Mouse (Mus musculus): ENCODE results near the gene Ret.

Ret gene

DNA sequence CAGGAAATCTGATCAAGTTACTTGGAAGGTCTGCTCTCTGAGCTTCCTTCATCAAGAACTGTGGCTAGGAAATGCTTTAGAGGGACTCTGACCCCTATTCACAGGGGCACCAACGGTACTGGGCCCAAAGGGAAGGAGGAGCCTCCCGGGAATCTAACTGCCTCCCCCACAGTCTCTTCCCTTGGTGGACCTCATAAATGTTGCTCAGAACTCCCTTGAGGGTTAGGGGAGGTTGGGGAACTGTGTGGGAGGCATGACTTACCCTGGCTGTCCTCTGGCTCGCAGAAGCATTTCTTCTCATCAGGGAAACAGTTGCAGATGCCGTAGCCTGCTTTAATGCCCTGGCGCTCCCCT, 23.6 kb downstream of the Ret start:
- DNase-seq (ENCODE audit: low read depth), result no peak

DNA sequence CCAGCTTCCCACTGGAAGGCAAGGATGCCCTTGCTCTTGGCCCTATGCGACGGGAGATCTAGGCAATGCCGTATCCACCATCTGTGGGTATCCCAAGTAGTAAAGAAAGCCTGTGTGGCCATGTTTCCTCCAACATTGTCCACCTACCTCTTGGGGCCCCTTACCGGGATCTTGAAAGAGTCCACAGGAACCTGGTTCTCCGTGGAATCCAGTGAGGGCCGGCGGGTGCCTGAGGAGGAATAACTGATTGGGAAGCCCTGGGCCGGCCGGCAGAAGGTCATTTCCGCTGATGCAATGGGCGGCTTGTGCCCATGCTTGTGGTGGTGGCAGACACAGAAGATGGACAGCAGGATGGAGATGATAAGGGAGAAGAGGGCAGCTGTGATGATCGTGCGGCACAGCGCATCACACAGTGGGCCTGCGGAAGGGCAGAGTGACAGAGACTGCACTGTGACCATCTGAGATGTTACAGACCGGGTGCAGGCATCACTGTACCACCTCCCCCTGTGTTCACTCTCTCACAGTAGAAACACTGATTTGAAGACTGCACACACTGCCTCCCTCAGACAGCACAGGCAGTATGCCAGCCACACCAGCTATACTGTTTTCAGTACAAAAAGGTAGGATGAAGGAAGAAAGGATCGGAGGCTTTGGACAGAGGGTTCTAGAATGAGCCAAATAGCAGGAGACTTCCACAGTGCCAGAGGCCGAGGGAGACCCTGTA, 24.1 kb downstream of the Ret start:
- DNase-seq (ENCODE audit: low read depth), result no peak

DNA sequence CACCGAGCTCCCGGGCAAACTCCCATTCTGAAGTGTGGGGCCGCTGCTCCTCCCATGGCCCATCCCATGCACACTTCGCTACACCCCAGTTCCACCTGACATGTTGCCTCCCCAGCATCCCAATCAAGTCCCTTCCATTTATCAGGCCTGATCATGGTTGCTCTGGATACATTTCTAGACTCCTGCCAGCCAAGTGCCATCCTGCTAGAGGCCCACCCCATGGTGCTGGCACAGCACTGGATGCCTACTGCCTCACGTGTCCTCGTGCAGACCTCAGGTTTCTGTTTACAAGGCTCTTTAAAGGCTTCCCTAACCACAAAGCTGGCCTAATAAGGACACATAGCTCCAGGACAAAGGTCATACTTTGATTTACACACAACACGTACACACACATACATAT, 26.1 kb downstream of the Ret start:
- no peak for DNase-seq (ENCODE audit: low read depth)

DNA sequence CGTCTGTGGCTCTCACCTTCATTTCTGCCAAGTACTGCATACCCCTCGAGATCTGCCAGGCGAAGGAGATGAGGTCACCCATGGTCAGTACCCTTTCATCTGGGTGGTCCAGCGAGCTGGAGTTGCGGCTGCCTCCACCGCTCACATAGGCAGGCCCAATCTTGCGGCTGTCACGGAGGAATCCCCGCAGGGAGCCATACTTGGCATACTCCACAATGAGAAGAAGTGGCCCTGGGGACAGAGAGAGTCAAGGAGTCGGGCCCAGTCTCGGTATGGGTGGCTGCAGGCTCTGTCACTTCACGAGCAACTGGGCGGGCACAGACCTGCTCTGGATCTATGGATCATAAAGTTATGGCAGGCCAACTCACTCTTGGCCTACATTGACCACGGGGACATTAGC, 29.4 kb downstream of the Ret start:
- no peak for DNase-seq (ENCODE audit: low read depth)

DNA sequence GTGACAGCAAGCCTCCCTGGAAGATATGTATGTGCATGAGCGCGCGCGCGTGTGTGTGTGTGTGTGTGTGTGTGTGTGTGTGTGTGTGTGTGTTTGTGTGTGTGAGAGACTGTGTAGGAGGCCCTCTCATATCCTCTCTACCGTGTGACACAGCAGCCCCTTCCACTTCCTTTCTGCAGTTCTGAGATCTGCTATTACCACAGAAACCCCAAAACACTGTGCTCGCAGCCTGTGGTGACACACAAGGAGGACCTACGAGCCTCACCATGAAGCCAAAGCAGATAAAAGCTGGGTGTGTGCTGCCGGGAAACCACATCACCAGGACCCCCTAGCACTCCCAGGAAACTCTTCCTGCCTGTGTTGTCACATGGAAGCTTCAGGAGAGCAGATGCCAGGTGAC, 30.5 kb downstream of the Ret start:
- DNase-seq (ENCODE audit: low read depth), result peak; percentile 90

DNA sequence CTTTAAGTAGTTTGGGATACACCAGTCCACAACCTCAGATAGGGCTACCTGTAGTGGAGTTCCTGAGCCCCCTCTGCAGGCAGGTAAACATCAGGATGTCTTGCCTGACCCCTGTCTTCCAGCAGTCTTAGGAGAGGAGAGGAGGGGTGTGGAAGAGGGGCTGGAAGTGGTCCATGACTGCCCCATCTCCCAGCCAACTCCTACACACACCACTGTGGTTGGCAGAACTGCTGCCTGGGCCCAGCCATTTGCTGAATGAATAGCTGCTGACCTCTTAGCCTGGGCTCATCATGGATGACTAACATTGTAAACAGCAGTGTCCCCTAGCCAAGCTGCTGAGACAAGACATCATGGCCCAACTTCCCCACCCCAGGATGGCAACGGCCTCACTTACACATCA, 32.0 kb downstream of the Ret start:
- DNase-seq (ENCODE audit: low read depth), result no peak

DNA sequence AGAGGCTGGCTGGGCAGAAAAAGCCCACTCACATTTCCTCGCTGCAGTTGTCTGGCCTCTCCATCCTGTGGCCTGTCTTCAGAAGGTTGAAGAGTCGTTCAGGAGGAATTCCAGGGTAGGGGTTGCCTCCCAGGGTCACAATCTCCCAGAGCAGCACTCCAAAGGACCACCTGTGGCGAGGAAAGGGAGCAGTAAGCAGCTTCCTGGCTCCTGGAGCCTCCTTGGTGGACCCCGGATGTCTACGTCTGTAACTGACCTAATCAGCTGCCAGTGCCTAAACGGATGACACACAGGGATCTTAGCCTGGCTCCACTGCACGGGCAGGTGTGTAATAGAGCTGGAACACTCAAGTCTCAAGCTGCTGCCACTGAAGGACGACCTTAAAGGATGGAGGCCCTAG, 32.8 kb downstream of the Ret start:
- DNase-seq (ENCODE audit: low read depth), result no peak

DNA sequence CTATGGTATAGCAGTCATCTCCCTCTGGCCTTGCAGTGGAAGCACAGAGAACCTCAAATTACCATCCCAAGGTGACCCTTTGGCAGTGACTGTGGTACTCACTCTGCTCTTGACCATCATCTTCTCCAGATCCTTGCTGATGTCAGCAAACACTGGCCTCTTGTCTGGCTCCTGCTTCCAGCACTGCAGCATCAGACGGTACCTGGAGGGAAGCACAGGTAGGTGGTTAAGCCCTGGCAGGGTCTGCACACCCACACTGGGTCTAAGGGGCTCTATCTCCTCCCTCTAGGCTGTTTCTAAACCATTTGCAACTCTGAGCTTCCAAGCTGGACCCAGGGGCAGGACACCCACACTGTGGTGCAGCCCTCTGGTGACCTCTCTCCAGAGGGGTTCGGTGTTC, 34.4 kb downstream of the Ret start:
- no peak for DNase-seq (ENCODE audit: low read depth)

DNA sequence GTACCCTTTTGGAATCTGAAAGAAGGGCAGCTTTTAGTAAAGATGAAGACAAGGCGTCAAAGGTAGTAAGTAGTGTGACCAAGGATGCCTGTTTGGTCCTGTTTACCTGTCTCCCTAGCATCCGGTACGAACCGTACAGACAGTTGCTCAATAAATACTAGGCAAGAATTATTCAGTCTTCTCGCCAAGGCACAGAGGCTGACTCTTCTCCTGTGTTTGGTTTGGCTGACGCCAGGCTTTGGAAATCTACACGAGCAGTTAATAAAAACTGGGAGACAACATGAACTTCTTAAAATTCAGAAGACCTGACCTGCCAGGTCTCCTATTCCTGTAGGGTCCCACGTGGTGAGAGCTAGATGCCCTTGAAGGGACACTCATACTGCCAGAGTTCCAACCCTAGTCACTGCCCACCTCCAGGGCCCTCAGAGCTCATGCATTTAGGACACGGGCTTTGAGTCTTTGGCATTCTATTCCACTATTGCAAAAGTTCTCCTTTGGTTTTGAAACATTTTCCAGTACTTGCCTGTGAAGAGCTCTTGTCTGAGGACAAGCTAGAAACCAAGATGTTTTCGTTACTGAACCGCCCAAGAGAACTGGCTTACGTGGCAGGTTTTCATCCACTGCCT, 34.9 kb downstream of the Ret start:
- DNase-seq (ENCODE audit: low read depth), result no peak

DNA sequence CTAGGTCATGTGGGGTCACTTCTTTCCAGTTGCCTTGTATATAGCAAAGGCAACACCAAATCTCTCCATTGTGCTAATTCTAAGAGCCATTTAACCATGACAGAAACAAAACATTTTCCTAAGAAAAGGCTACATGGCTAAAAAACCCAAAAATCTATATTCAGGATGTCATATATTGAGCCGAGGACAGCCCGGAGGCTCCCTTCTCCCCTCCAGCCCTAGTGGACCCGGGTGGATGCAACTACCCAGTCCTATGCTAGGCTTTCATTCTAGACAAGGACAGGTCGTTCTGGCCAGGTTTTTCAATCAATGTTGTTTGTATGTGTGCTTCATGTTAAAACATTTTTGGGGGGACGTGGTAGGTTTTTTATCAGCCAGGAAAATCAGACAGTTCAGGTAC, 44.4 kb downstream of the Ret start:
- no peak for DNase-seq (ENCODE audit: low read depth)

DNA sequence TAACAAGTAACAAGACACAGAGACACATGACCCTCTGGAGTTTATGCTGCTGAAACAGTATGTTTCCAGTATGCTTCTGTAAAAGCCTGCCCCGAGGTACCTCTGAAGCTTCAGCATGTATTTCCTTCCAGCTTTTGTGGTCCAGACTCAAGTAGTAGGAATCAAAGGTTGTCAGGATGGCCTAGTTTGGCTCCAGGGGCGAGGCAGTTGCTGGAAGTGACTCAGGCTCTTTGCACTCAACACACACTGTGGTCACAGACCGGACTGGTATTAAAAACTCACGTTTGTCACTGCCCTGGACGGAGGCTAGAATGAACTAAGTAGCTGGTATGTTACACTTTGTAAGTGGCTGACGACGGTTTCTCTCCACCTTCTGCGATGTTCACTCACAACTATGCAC, 46.5 kb downstream of the Ret start:
- no peak for DNase-seq (ENCODE audit: low read depth)

DNA sequence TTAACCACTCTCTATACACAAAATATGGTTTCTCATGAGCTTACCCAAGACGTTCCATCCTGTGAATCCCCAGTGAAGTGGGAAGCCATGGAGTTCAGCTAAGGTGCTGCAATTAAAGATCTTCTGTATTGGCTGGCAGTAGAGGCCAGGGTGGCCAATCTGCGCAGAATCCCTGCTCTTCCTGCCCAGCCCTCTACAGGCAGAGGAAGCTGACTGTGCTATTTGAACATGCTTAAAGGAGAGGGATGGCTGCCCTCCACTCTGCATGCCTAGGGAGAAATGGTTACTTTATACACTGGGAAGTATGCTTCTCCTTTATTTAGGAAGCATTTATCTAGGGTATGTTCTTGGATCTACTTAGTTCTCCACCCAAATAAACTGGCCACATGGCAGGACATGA, 47.0 kb downstream of the Ret start:
- no peak for DNase-seq (ENCODE audit: low read depth)

DNA sequence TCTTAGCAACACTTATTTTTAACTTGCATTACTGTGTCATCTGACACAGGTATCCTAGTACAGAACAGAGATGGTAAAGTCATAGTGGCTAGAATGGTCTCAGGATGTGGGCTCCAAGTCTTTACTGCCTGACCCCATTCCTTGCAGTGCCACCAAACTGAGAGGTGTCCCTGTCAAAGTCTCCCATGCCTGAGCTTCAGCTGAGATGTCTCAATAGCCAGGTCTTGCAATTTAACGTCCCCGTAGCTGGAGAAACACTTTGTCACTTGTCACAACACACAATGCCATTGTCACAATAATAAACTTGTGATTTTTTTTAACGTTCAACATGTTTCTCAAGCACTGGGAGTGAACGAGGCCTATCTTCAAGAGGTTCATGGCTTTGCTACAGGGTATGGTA, 47.4 kb downstream of the Ret start:
- no peak for DNase-seq (ENCODE audit: low read depth)

DNA sequence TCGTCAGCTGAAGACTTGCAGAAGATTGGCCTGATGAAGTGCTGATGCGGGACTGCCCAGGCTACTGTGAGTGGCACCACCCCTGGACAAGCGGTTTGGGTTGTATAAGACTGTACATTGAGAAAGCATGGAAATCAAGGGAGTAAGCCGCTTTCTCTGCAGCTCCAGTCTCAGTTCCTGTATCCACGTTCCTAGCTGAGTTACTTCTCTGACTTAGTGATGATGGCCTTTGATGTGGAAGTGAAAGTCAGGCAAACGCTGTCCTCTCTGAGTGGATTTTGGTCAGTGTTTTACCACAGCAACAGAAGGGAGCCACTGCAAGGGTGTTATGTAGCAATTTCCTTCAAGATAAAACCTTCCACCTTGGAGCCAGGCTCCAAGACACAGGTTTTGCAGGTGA, 56.6 kb downstream of the Ret start:
- DNase-seq (ENCODE audit: low read depth), result peak; percentile 9

DNA sequence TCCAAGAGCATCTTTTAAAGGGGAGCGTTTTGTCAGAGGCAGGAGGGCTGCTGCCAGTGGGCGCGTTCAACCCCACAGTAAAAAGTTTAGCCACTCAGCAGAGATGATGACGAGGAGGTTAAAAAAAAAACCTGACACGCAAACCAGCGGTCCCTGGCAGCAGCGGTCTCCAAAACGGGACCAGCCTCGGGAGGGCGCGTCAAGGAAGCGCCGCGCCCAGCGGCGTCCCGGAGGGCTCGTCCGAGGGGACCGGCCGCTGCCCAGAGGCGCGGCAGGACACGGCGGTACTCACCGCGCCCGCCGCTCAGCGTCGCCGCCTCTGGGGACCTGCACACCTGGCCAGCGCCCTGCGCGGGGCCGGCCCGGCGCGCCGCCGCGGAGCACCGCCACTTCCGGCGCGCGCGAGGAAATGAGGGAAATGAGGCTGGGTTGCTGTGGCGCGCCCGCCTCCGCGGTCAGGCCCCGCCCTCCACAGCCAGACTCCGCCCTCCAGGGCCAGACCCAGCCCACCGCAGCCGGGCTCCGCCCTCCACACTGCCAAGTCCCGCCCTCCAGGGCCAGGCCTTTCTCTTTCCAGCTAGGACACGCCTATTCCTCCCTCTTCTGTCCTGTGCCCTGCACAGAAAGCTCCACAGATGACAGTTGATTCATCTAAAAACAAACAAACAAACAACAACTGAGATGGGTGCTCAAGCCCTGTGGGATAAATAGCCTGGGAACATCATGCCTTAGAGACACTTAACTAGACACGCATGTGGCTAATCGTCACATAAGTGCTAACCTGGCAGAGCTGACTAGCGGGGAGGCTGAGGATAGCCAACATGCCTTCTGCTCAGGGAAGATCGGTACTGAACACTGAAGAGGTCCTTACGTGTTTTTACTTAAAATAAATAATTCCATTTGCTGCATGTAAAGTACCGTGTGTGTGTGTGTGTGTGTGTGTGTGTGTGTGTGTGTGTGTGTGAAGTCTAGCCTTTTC, 58.5 kb downstream of the Ret start, which contains the start of gene Csgalnact2:
Gene Csgalnact2, minus strand, starts transcription at position 410 of the 979 bp plus-strand sequence.
- peak; percentile 96 for DNase-seq (ENCODE audit: low read depth)

DNA sequence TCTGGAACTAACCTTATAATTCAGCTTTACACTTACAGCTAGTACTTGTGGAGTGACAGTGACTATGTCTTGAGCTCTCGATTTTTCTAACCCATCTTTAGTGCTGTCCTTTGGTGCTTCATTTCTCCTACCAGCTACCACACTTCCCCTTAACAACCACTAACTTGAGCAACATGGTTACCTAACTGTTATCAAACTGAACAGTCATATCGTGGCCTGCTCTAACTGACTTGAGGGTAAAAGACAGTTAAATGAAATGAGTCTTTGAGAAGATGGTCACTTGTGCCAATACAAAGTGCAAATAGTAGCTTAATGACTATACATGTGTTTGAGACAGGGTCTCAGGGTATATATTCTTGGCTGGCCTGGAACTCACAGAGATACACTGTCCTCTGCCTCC, 60.4 kb downstream of the Ret start:
- DNase-seq (ENCODE audit: low read depth), result no peak

DNA sequence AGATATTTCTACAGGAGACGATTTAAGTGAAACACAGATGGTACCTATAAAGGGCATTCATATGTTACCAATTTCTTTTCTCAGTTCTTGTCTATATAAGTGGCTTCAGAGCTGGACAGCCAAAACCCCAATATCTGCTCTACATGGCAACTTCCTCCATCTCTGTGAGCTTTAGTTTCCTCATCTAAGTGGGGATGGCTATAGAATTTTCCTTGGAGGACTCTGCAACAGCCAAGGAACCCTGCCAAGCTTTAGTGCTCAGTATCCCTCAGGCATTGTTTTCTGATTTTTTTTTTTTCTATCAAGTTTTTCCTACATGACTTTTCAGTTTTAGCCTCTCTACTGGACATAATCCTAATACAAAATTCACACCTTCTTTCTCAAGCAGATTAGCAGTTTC, 63.1 kb downstream of the Ret start:
- no peak for DNase-seq (ENCODE audit: low read depth)

DNA sequence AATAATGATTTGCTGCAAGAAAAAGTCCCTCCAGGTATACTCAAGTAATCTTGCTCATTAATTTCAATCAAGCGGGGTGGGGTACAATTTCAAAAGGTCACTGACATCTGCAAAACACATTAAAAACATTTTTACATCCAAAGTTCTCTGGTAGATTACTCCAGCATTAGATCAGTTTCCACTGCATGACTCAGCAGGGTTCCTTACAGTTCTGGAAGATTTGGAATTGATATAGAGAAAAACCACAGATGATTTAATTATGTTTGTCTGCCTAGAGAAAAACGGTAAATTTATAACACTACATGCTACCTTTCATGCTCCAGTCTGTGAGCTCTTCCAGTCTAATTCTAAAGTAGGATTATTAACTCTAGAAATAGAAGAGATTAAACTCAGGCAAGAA, 67.5 kb downstream of the Ret start:
- no peak for DNase-seq (ENCODE audit: low read depth)

DNA sequence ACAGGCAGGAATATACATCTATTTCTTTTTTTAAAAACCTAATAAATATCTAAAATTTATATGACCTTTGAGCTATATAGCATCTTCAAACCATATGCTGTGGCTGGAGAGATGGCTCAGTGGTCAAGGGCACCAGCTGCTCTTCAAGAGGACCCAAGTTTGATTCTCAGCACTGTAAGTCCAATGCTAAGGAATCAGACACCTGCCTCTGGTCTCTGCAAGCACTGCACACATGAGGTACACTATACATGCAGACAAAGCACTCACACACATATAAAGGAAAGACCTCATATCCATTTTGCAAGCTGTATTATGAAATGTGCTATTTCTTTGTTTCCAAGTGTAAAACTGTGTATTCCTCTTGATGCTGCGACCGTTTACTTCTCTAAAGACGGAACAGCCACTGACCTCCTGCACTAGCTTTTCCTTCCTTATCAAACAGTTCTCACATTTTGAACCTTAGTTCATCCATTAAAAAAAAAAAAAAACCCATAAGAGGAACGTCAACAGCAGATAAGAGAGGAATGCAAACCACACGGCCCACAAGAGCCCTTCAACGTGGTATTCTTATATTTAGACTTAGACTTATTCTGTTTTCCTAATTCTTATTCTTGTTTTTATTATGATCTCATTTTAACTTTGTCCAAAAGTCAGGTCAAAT, 69.6 kb downstream of the Ret start:
- DNase-seq (ENCODE audit: low read depth), result no peak

DNA sequence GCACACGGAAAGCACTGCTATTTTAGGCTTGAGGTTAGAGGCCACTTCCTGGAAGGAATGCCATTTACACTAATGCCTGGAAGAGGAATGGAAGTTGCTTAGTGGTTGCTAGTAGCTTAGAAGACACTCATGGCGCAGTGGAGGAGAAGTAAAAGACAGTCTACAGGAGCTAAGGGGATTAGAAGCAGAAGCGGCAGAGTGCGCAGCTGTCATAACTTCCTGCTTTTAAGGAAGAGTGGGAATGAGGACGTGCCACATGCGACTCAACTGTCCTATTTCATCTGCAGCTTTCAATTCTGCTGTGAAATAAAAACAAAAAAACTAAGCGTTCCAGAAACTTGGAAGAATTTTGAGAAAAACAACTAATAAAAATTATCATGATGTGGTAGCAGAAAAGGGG, 70.3 kb downstream of the Ret start:
- no peak for DNase-seq (ENCODE audit: low read depth)

DNA sequence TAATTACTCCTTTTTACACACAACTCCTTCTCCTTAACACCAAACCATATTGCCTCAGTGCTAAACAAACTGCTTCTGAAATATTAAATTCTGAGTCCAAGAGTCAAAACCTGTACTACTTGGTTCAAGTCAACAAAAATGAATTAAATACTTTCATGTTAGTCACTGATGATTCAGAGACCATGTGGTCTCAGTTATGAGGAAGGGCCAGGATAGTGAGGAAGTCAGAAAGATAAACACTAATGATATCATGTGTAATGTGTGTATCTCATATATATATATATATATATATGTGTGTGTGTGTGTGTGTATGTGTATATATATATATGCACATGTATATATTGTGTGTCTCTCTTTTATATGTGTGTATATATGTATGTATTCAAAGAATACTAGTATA, 70.9 kb downstream of the Ret start:
- DNase-seq (ENCODE audit: low read depth), result no peak

DNA sequence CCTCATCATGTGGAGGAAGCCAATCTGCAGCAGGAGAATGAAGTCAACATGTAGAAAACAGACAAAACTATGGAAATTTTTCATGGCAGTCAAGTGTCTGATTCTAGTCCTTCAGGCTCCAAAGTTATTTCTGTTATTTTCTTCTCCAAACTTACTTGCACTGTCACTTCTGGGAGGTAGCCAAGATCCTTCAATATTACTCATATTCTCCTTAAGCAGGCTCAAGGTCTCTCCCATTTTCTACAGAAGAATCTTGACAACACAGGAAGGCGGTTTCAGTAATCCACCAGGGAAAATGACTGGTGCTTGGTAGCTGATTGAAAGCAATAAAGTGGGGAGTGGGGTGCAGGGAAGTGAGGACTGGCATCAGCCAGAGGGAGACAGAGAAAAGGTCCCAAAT, 74.8 kb downstream of the Ret start:
- no peak for DNase-seq (ENCODE audit: low read depth)

DNA sequence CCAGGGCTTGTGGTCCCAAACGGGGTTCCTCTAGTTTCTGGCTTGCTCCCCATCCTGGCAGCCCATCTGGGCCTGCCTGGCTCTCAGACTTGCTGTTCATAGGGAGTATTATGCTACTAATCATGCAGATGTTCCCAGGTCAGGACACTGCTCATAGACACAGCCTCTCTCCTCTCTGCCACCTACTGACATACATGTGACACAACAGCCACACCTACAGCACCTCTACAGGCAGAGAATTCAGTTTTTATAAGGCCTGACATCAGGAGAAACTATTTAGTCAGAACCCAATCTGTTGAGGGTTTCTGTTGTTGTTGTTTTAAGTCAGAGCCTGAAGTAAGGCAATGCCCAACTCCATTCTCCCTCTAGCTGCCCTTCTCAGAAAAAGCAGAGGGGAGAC, 85.7 kb downstream of the Ret start:
- DNase-seq (ENCODE audit: low read depth), result no peak

Data from naive thymus-derived CD4-positive, alpha-beta T cell, adult 2 months (primary cell).